ENCODE assay signal across 19 mouse cellular contexts in the genomic region with DNA sequence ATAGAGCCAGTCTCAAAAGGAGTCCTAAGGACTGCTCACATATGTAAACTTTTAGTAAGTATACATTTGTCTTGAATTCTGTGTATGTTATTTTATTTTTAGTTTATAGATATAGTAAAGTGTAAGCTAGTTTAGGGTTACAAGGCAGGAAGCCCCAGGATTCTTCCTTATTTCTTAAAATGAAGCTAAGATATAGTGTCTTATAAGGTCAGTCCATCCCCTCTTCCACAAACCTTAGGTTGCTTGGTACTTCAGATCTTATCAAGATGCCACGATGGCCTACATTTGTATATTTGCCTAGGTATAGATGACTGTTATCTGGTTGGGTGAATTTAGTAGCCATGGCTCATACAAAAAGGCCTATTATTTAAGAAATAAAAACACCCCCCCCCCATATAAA. TPM values are rescaled to one million over a fixed set of nuclear protein-coding genes. Genes with fewer than 3 reads are reported as not detected.
A peak's percentile ranks its signal among the peaks of the same experiment; 100 is the strongest.
DNase-seq lines count a peak whose midpoint lies in the region; ATAC-seq and TF ChIP-seq lines count a peak whose summit lies in the region.
"Had no signal": no experiment of that assay in that cellular context is flagged by ENCODE, and none has a peak within 500 bp of the region (broad histone marks: within the 10 kb centered on the region; RNA-seq: fewer than 3 reads in every experiment).

No protein-coding gene starts in this region.

- H3K36me3 ChIP-seq in midbrain, embryonic 12.5 days = no peaks in the 10 kb centered on the region
- H3K36me3 ChIP-seq in midbrain, embryonic 11.5 days (ENCODE audit: control insufficient read depth, insufficient read depth, low read length) = no peaks in the 10 kb centered on the region
- no peaks in the 10 kb centered on the region for H3K36me3 ChIP-seq in stomach, embryonic 14.5 days (ENCODE audit: control insufficient read depth, insufficient read depth, low read length)
- H3K36me3 ChIP-seq: embryonic facial prominence, embryonic 15.5 days; liver, embryonic 13.5 days had no signal

- no peak overlapping the region; the same call in 1 of the 2 replicates for H3K4me3 ChIP-seq in gastrocnemius, adult 2 months
- H3K4me3 ChIP-seq in midbrain, embryonic 12.5 days = no peak overlapping the region
- no peak overlapping the region for H3K4me3 ChIP-seq in midbrain, embryonic 11.5 days (ENCODE audit: low read depth, low read length)
- H3K4me3 ChIP-seq in stomach, embryonic 14.5 days (ENCODE audit: low read depth, low read length) = no peak overlapping the region
- H3K4me3 ChIP-seq: liver, embryonic 13.5 days had no signal

- WGBS in midbrain, embryonic 12.5 days = 86% methylated on average over 1 of the region's 1 CpGs
- 88% methylated on average over 1 of the region's 1 CpGs for WGBS in midbrain, embryonic 11.5 days
- 44% methylated on average over 1 of the region's 1 CpGs for WGBS in stomach, embryonic 14.5 days

- no peak for DNase-seq in gastrocnemius, adult 2 months
- DNase-seq in gastrocnemius, postnatal 25 days = no peak
- DNase-seq in midbrain, embryonic 11.5 days (ENCODE audit: low spot score, missing footprints) = no peak
- DNase-seq in induced T-regulatory cell, adult 2 months (ENCODE audit: low read depth) = peak; percentile 10
- DNase-seq in heart, adult 9 months (ENCODE audit: low spot score in 2 of 2) = no peak
- DNase-seq: adrenal gland, postnatal 36 days; cerebellum, postnatal 25 days; heart, adult 18-20 months; heart, postnatal 10 days; kidney, adult 8-10 months; liver, embryonic 13.5 days; lung, postnatal 4 days; right cerebral cortex, postnatal 4 days; thymus, postnatal 14 days had no signal

- no peak overlapping the region for H3K9ac ChIP-seq in midbrain, embryonic 12.5 days (replicated peaks)
- no peak overlapping the region for H3K9ac ChIP-seq in midbrain, embryonic 11.5 days (ENCODE audit: low read length)
- H3K9ac ChIP-seq in stomach, embryonic 14.5 days (replicated peaks; ENCODE audit: low read depth, low read length) = no peak overlapping the region
- H3K9ac ChIP-seq: embryonic facial prominence, embryonic 15.5 days; liver, embryonic 13.5 days had no signal

- H3K4me1 ChIP-seq in midbrain, embryonic 12.5 days = peaks cover 44% of the 10 kb centered on the region
- H3K4me1 ChIP-seq in midbrain, embryonic 11.5 days (ENCODE audit: control insufficient read depth, insufficient read depth, low read length) = peaks cover 37% of the 10 kb centered on the region
- H3K4me1 ChIP-seq in stomach, embryonic 14.5 days (ENCODE audit: control insufficient read depth, insufficient read depth, low read length) = peaks cover 39% of the 10 kb centered on the region

- no peak for TF ChIP-seq CTCF in gastrocnemius, adult 2 months (IDR thresholded peaks at IDR 0.05)

- no peak for ATAC-seq in midbrain, embryonic 12.5 days (ENCODE audit: low FRiP score, low read depth)
- no peak for ATAC-seq in midbrain, embryonic 11.5 days (ENCODE audit: low FRiP score)
- no peak for ATAC-seq in stomach, embryonic 14.5 days (ENCODE audit: insufficient number of reproducible peaks, insufficient read depth, low FRiP score, low read depth)
- no peak for ATAC-seq in frontal cortex, adult (ENCODE audit: low TSS enrichment)

- H3K27ac ChIP-seq in gastrocnemius, adult 2 months = peak overlapping the region; percentile 99
- no peak overlapping the region for H3K27ac ChIP-seq in midbrain, embryonic 12.5 days (replicated peaks)
- no peak overlapping the region for H3K27ac ChIP-seq in midbrain, embryonic 11.5 days (ENCODE audit: low read depth, low read length)
- H3K27ac ChIP-seq in stomach, embryonic 14.5 days (ENCODE audit: low read length) = no peak overlapping the region
- H3K27ac ChIP-seq: embryonic facial prominence, embryonic 15.5 days; liver, embryonic 13.5 days had no signal

- H3K9me3 ChIP-seq in midbrain, embryonic 12.5 days = no peaks in the 10 kb centered on the region
- H3K9me3 ChIP-seq in midbrain, embryonic 11.5 days (ENCODE audit: control insufficient read depth, low read length) = no peaks in the 10 kb centered on the region
- no peaks in the 10 kb centered on the region for H3K9me3 ChIP-seq in stomach, embryonic 14.5 days (ENCODE audit: control insufficient read depth, low read depth, low read length)
- H3K9me3 ChIP-seq: embryonic facial prominence, embryonic 15.5 days; G1E; liver, embryonic 13.5 days had no signal

- H3K27me3 ChIP-seq in midbrain, embryonic 12.5 days = no peaks in the 10 kb centered on the region
- H3K27me3 ChIP-seq in midbrain, embryonic 11.5 days (ENCODE audit: control insufficient read depth, insufficient read depth, low read length) = no peaks in the 10 kb centered on the region
- no peaks in the 10 kb centered on the region for H3K27me3 ChIP-seq in stomach, embryonic 14.5 days (ENCODE audit: control insufficient read depth, insufficient read depth, low read length)
- H3K27me3 ChIP-seq: embryonic facial prominence, embryonic 15.5 days; liver, embryonic 13.5 days had no signal

- intact Hi-C loops in gastrocnemius, adult 2 months (cut with DNase I) = loop anchor here (10.0 kb wide), 1 partner anchor 384 kb away; no protein-coding TSS in a partner anchor

- peak overlapping the region; percentile 23; the same call in 1 of the 2 replicates for H3K4me2 ChIP-seq in midbrain, embryonic 12.5 days (replicated peaks)
- H3K4me2 ChIP-seq in midbrain, embryonic 11.5 days = no peak overlapping the region; the same call in 1 of the 2 replicates
- H3K4me2 ChIP-seq in stomach, embryonic 14.5 days (replicated peaks; ENCODE audit: low read depth, low read length) = peak overlapping the region; percentile 28; the same call in 1 of the 2 replicates
- H3K4me2 ChIP-seq: liver, embryonic 13.5 days had no signal

RNA-seq across cellular contexts. Expression of a gene that starts 5.1 kb away (rescaled TPM):
- total RNA-seq in gastrocnemius, adult 2 months (2021) = 10 to 100 TPM; 35.1 to 35.6 TPM
- total RNA-seq in gastrocnemius, postnatal 25 days (2021) = 10 to 100 TPM; 29.2 to 29.7 TPM
- polyA plus RNA-seq in midbrain, embryonic 12.5 days (2016; fragmentation: Nextera tagmentation; extraction: Ambion mirVana) = 17.4 and 19.0 TPM in 2 replicates
- 11.6 and 12.2 TPM in 2 replicates for polyA plus RNA-seq in midbrain, embryonic 11.5 days (2014; fragmentation: Nextera tagmentation; extraction: Ambion mirVana)
- 21.0 and 22.6 TPM in 2 replicates for polyA plus RNA-seq in stomach, embryonic 14.5 days (2014; fragmentation: Nextera tagmentation; extraction: Ambion mirVana)
